Mouse (Mus musculus): ENCODE measurements around the gene Cpd. TPM values are rescaled to one million over a fixed set of nuclear protein-coding genes. Genes with fewer than 3 reads are reported as not detected.

Cpd gene
- 4.7 and 4.8 TPM in 2 replicates for polyA plus RNA-seq (2015; fragmentation: Nextera tagmentation; extraction: Ambion mirVana)

DNA sequence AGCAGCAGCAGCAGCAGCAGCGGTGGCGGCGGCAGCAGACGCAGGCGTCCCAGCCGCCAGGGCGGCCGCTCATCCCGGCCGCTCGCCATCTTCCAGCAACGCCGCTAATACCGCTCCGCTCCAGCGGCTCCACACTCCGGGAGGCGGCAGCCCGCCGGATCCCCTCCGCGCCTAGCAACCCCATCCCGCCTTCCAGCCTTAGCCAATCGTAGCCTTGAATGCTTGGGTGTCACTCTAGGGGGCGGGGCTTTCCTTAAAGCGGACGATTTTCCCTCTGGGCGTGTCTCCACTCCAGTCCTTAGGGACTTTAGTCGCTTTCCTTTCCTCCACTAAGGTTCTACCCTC, at the start of gene Cpd:
TSS of gene Cpd (minus strand) at position 141 of the 345 bp plus-strand sequence.
- Histone ChIP-seq H3K9ac (peak within 1 kb of the TSS; percentile 88), H3K27ac (replicated peaks) (peak within 1 kb of the TSS; percentile 82), H3K27me3 (peaks cover 17% of the 10 kb centered on the region; the same call in 1 of the 2 replicates), H3K4me3 (replicated peaks) (peak within 1 kb of the TSS; percentile 95), H3K9me3 (replicated peaks) (no peaks in the 10 kb centered on the region), H3K4me1 (replicated peaks) (peaks cover 46% of the 10 kb centered on the region), H3K36me3 (replicated peaks) (no peaks in the 10 kb centered on the region), H3K4me2 (peak within 1 kb of the TSS; percentile 98)
- peak; percentile 97 for ATAC-seq (ENCODE audit: insufficient read depth)
- WGBS (ENCODE audit: insufficient replicate concordance), result under 1% methylated on average over 29 of the region's 29 CpGs

DNA sequence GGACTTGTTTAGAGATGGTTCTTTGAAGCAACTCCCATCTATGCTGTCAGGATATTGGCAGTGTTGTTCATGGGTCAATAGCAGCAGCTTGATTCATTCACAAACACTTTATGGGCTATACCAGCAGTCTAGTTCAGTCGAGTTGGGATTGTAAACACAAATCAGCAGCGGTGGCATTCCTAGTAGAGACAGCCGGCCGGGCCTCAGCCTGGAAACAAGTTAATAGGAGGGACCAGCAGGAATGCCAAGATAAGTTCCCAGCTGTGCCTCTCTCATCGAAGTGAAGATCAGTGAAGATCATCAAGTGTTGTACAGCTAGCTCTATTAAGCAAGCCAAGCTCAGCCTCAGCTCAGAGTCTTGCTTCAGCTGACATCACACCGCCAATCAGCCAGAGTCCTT, 49.5 kb upstream of the Cpd start:
- Histone ChIP-seq H3K9ac (no peak overlapping the region), H3K27me3 (no peaks in the 10 kb centered on the region), H3K9me3 (replicated peaks) (no peaks in the 10 kb centered on the region), H3K4me3 (replicated peaks) (no peak overlapping the region), H3K4me2 (no peak overlapping the region), H3K27ac (replicated peaks) (no peak overlapping the region), H3K36me3 (replicated peaks) (no peaks in the 10 kb centered on the region), H3K4me1 (replicated peaks) (peaks cover 34% of the 10 kb centered on the region)
- 48% methylated on average over 6 of the region's 6 CpGs for WGBS (ENCODE audit: insufficient replicate concordance)
- no peak for ATAC-seq (ENCODE audit: insufficient read depth)

DNA sequence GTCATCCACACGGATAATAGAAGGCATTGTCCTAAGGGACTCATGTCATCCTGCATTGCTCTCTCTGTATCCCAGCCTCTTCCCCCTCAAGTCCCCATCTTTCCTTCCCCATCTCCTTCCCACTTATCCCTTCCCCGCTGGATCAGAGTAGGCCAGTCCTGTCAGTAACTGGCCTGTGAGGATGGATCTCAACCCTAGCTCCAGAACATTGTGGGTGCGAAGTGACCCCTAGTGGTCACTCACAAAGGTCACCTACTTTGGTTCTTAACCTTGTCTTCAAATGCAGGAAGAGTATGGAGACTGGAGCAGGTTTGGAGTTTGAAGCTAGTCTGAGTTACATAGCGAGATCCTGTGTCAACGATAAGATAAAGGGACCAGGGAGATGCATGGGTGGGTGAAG, 47.4 kb upstream of the Cpd start:
- no peak overlapping the region for H3K4me2 ChIP-seq
- no peaks in the 10 kb centered on the region for H3K9me3 ChIP-seq (replicated peaks)
- H3K9ac ChIP-seq, result no peak overlapping the region
- 11% methylated on average over 5 of the region's 5 CpGs for WGBS (ENCODE audit: insufficient replicate concordance)
- H3K27me3 ChIP-seq, result no peaks in the 10 kb centered on the region
- ATAC-seq (ENCODE audit: insufficient read depth), result peak; percentile 54; the same call in 1 of the 2 replicates
- H3K4me1 ChIP-seq (replicated peaks), result peaks cover 45% of the 10 kb centered on the region
- H3K4me3 ChIP-seq (replicated peaks), result no peak overlapping the region
- no peaks in the 10 kb centered on the region for H3K36me3 ChIP-seq (replicated peaks)
- no peak overlapping the region for H3K27ac ChIP-seq (replicated peaks)

DNA sequence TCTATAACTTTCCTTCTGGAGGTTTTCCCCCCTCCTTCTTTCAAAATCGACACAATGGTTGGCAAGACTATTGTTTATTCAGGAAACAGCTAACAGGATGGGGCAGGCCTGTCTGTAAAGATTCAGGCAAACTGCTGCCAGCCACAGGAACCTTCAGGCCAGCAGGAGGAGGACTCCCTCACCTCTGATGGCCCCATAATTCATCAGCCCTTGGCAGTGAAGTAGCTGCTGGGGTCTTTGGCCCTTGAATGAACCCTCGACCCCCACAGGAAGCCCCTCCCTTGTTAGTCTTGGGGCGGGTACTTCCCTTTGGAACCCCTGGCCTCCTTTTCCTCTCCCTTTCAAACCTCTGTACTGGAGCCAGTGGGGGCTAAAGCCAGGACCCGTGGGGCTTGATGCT, 46.8 kb upstream of the Cpd start:
- peaks cover 44% of the 10 kb centered on the region for H3K4me1 ChIP-seq (replicated peaks)
- H3K9ac ChIP-seq, result no peak overlapping the region
- whole genome bisulfite sequencing (ENCODE audit: insufficient replicate concordance), result 9% methylated on average over 4 of the region's 4 CpGs
- peak; percentile 44 for ATAC-seq (ENCODE audit: insufficient read depth)
- no peaks in the 10 kb centered on the region for H3K9me3 ChIP-seq (replicated peaks)
- no peak overlapping the region for H3K4me2 ChIP-seq
- H3K4me3 ChIP-seq (replicated peaks), result no peak overlapping the region
- H3K27ac ChIP-seq (replicated peaks), result no peak overlapping the region
- H3K36me3 ChIP-seq (replicated peaks), result no peaks in the 10 kb centered on the region
- no peaks in the 10 kb centered on the region for H3K27me3 ChIP-seq

DNA sequence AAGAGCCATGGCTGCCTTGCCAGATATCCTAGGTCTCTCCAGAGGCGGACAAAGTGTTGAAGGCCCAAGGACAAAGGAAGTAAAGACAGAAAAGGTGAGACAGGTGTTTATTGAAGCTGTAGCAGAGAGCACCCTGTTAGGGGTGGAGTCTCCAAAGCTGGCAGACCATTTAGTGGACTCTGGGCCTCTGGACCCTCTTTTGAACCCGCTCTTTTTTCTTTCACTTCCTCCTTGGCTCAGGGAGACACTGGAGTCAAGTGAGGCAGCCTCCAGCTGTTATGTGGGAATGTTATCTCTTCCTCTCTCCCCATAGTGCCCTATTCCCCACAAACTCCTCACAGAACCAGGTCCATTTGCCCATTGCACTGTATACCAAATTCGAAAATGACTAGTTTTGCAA, 46.2 kb upstream of the Cpd start:
- Histone ChIP-seq H3K36me3 (replicated peaks) (no peaks in the 10 kb centered on the region), H3K9ac (no peak overlapping the region), H3K4me1 (replicated peaks) (peaks cover 38% of the 10 kb centered on the region), H3K4me3 (replicated peaks) (no peak overlapping the region), H3K27ac (replicated peaks) (no peak overlapping the region), H3K27me3 (no peaks in the 10 kb centered on the region), H3K9me3 (replicated peaks) (no peaks in the 10 kb centered on the region), H3K4me2 (no peak overlapping the region)
- WGBS (ENCODE audit: insufficient replicate concordance), result 47% methylated on average over 3 of the region's 3 CpGs
- ATAC-seq (ENCODE audit: insufficient read depth), result no peak

DNA sequence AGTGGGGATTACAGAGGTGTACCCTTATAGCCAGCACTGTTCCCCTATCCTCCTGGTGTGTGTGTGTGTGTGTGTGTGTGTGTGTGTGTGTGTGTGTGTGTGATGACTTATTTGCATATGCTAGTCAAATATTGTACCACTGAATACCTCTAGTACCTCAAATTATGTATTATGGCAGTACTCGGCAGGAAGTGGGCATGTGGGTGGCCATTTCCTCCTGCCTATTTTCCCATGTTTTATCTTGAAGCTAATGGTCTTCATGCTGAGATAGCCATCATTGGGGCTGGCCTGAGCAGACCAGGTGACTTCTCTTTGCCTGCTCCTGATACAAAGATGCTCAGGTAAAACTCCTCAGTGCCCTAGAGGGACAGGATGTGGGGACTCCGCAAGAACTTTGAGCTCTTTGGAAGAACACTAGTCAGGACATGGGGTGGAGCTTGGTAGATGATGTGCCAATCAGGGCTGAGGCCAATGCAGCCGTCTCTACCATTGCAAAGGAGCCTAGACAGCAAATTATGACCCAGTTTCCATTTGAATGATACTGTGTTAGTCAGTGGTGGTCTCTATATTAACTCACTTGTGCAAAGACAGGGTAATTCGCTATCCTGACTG, 45.0 kb upstream of the Cpd start:
- no peaks in the 10 kb centered on the region for H3K9me3 ChIP-seq (replicated peaks)
- H3K36me3 ChIP-seq (replicated peaks), result no peaks in the 10 kb centered on the region
- H3K4me2 ChIP-seq, result no peak overlapping the region
- peaks cover 35% of the 10 kb centered on the region for H3K4me1 ChIP-seq (replicated peaks)
- no peak for ATAC-seq (ENCODE audit: insufficient read depth)
- H3K27me3 ChIP-seq, result no peaks in the 10 kb centered on the region
- no peak overlapping the region for H3K27ac ChIP-seq (replicated peaks)
- H3K9ac ChIP-seq, result no peak overlapping the region
- 51% methylated on average over 4 of the region's 4 CpGs for whole genome bisulfite sequencing (ENCODE audit: insufficient replicate concordance)
- H3K4me3 ChIP-seq (replicated peaks), result no peak overlapping the region

DNA sequence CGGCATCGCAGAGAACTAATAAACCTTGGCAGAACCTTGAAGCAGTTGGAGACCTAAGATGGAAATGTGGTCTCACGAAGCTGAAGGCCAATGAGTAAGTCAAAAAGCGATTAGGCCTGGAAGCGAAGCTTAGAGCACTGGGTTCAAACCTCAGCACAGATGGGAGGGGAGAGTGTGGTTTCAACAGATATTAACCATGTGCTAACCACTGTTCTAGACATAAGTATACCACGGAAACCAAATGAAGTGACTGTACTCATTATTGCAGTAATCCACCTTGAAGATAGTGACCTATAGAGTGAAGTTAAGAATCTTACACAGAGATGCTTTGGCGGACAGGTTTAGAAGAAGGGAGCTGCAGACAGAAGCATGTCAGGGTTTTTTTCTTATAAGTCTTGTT, 44.4 kb upstream of the Cpd start:
- H3K4me1 ChIP-seq (replicated peaks), result peaks cover 35% of the 10 kb centered on the region
- H3K36me3 ChIP-seq (replicated peaks), result no peaks in the 10 kb centered on the region
- H3K4me2 ChIP-seq, result no peak overlapping the region
- no peak for ATAC-seq (ENCODE audit: insufficient read depth)
- no peak overlapping the region for H3K9ac ChIP-seq
- 61% methylated on average over 7 of the region's 7 CpGs for WGBS (ENCODE audit: insufficient replicate concordance)
- H3K9me3 ChIP-seq (replicated peaks), result no peaks in the 10 kb centered on the region
- H3K27ac ChIP-seq (replicated peaks), result no peak overlapping the region
- H3K27me3 ChIP-seq, result no peaks in the 10 kb centered on the region
- no peak overlapping the region for H3K4me3 ChIP-seq (replicated peaks)

DNA sequence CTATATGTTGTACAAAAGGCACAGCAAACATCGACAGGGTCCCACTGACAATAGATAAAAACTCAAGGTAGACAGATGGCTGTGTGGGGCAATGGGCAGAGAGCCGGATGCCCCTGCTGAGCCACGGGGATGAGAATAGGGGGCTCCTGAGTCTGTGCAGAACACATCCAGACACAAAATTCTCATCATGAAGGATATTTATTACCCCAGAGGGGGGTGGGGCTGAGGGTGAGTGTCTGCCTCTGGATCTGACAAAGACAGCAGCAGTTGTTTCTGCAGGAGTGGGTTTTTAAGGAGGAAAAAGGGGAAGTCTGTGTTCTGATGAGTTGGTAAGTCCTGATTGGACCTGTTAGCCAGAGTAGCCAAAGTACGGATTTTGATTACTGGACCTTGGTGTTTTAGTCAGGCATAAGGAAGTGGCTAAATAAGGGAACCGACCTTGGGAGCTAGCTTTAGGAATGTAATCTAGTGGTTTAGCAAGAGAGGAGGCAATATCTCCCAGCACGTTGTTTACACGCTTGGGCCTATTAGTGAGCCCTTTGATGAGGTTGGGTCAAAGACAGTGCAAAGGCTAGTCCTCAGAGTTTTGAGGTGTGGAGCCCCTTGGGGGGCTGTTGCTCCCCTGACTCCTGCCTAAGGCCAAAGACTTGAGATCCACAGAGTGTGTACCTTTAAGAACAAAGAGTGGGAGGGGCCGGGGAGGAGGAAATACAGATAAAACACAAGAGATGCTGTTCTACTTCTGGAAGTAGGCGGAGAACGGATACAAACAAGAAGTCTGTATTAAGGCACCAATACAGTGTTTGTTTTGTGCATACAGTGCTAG, 42.7 kb upstream of the Cpd start:
- Histone ChIP-seq H3K4me3 (replicated peaks) (no peak overlapping the region), H3K27ac (replicated peaks) (peak overlapping the region; percentile 42), H3K9ac (no peak overlapping the region), H3K36me3 (replicated peaks) (no peaks in the 10 kb centered on the region), H3K9me3 (replicated peaks) (no peaks in the 10 kb centered on the region), H3K4me1 (replicated peaks) (peaks cover 37% of the 10 kb centered on the region), H3K27me3 (no peaks in the 10 kb centered on the region), H3K4me2 (no peak overlapping the region)
- ATAC-seq (ENCODE audit: insufficient read depth), result no peak
- 24% methylated on average over 10 of the region's 10 CpGs for WGBS (ENCODE audit: insufficient replicate concordance)

DNA sequence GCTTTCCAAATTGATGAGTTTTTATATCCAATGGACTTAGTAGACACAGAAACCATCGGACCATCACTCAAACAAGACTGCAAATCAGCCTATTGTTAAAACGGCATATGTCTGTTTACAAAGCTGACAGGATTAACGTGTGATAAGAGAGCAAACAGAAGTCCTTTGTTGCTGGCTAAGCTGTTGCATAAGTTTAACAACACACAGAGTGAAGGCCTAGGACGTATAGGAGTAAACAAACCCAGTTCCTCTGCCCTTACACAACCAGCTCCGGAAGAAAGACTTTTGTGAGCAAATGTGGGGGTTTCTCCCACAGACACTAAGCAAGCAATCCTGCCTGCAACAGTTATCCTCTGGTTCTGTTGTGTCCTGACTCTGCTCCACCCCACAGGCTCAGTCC, 37.6 kb upstream of the Cpd start:
- H3K27ac ChIP-seq (replicated peaks), result peak overlapping the region; percentile 56

DNA sequence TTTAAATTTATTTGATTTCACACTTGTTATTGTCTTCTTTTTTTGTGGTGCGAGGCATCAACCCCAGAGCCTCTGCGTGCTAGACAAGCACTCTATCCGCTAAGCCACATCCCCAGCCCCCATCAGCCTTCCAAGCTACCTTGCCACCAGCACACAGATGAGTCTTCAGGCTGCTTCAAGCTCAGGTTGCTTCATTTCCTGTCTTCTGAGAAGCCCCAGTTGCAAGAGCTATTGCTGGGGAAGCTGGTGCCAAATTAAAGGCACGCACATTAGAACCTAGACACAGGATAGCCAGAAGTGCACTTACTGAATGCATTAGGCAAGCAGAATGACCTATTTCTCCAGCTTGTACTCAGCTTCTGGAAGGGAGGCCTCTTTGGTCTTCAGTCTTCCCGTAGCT, 33.0 kb upstream of the Cpd start:
- no peaks in the 10 kb centered on the region for H3K9me3 ChIP-seq (replicated peaks)
- H3K27ac ChIP-seq (replicated peaks), result no peak overlapping the region
- ATAC-seq (ENCODE audit: insufficient read depth), result no peak
- H3K4me2 ChIP-seq, result no peak overlapping the region
- WGBS (ENCODE audit: insufficient replicate concordance), result 51% methylated on average over 5 of the region's 5 CpGs
- no peak overlapping the region for H3K9ac ChIP-seq
- H3K27me3 ChIP-seq, result no peaks in the 10 kb centered on the region
- H3K36me3 ChIP-seq (replicated peaks), result no peaks in the 10 kb centered on the region
- H3K4me3 ChIP-seq (replicated peaks), result no peak overlapping the region
- peaks cover 6% of the 10 kb centered on the region; the same call in 1 of the 2 replicates for H3K4me1 ChIP-seq (replicated peaks)

More for the DNA sequence above, 37.6 kb upstream of the Cpd start:
- Histone ChIP-seq H3K27me3 (no peaks in the 10 kb centered on the region), H3K4me1 (replicated peaks) (peaks cover 8% of the 10 kb centered on the region; the same call in 1 of the 2 replicates), H3K4me2 (no peak overlapping the region), H3K4me3 (replicated peaks) (no peak overlapping the region), H3K36me3 (replicated peaks) (no peaks in the 10 kb centered on the region), H3K9me3 (replicated peaks) (no peaks in the 10 kb centered on the region), H3K9ac (no peak overlapping the region)
- WGBS (ENCODE audit: insufficient replicate concordance), result 42% methylated on average over 5 of the region's 5 CpGs
- ATAC-seq (ENCODE audit: insufficient read depth), result no peak

DNA sequence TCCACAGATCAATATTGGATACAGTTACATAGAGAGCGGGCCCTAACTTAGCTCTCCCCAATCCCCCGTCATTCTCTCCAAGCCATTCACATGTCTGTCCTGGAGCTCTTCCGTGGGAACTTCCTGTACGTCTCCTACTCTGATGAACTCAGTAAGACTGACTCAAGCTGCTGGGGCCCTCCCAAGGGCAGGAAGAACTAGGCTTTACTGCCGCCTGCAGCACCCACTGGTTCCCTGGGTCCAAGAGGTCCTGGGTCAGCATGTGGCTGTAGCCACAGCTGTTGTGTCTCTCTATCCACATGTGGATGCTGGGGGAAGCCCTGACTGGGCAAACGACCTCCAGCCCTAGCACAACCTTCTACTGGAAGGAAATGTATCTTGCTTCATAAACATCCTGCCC, 27.9 kb upstream of the Cpd start:
- no peak overlapping the region for H3K4me2 ChIP-seq
- H3K4me3 ChIP-seq (replicated peaks), result no peak overlapping the region
- peaks cover 5% of the 10 kb centered on the region; the same call in 1 of the 2 replicates for H3K4me1 ChIP-seq (replicated peaks)
- no peaks in the 10 kb centered on the region for H3K9me3 ChIP-seq (replicated peaks)
- no peak overlapping the region for H3K9ac ChIP-seq
- H3K27ac ChIP-seq (replicated peaks), result no peak overlapping the region
- H3K36me3 ChIP-seq (replicated peaks), result no peaks in the 10 kb centered on the region
- WGBS (ENCODE audit: insufficient replicate concordance), result 27% methylated on average over 6 of the region's 6 CpGs
- ATAC-seq (ENCODE audit: insufficient read depth), result no peak
- no peaks in the 10 kb centered on the region for H3K27me3 ChIP-seq

Measured in liver, embryonic 15.5 days (tissue).